Mouse (Mus musculus): Measurements from ENCODE around the gene Thoc5. TPM values are rescaled to one million over a fixed set of nuclear protein-coding genes. Genes with fewer than 3 reads are reported as not detected.

The Thoc5 gene
- polyA plus RNA-seq, 1 experiment from 2014 or later, result 61.8 TPM

Small RNA genes within 50 kb of the gene (microRNA-seq; reads per million reads assigned to microRNA genes)
- 0.70 reads per million for gene Mir6918

Other genes starting within 250 kb of the Thoc5 start
- 525 and 530 TPM in 2 replicates for gene Uqcr10, start 191.0 kb upstream of the Thoc5 start, polyA plus RNA-seq (2016; fragmentation: Nextera tagmentation; extraction: Ambion mirVana)
- gene Zmat5, start 190.6 kb upstream of the Thoc5 start, polyA plus RNA-seq (2016; fragmentation: Nextera tagmentation; extraction: Ambion mirVana), result 69.2 and 81.5 TPM in 2 replicates
- 0.59 and 0.67 TPM in 2 replicates for gene Cabp7, start 148.5 kb upstream of the Thoc5 start, polyA plus RNA-seq (2016; fragmentation: Nextera tagmentation; extraction: Ambion mirVana)
- 70.9 and 76.3 TPM in 2 replicates for gene Nf2, start 45.8 kb upstream of the Thoc5 start, polyA plus RNA-seq (2016; fragmentation: Nextera tagmentation; extraction: Ambion mirVana)
- gene Nipsnap1, start 21.4 kb upstream of the Thoc5 start, polyA plus RNA-seq (2016; fragmentation: Nextera tagmentation; extraction: Ambion mirVana), result 95.0 and 95.8 TPM in 2 replicates
- 0.77 and 0.93 TPM in 2 replicates for gene Nefh, start 52.7 kb downstream of the Thoc5 start, polyA plus RNA-seq (2016; fragmentation: Nextera tagmentation; extraction: Ambion mirVana)
- gene Ap1b1, start 91.5 kb downstream of the Thoc5 start, polyA plus RNA-seq (2016; fragmentation: Nextera tagmentation; extraction: Ambion mirVana), result 75.9 and 78.2 TPM in 2 replicates
- gene Rasl10a, start 162.8 kb downstream of the Thoc5 start, polyA plus RNA-seq (2016; fragmentation: Nextera tagmentation; extraction: Ambion mirVana), result 0.37 and 0.63 TPM in 2 replicates
- gene Gas2l1, start 170.0 kb downstream of the Thoc5 start, polyA plus RNA-seq (2016; fragmentation: Nextera tagmentation; extraction: Ambion mirVana), result 31.9 and 35.0 TPM in 2 replicates
- gene Rhbdd3, start 203.6 kb downstream of the Thoc5 start, polyA plus RNA-seq (2016; fragmentation: Nextera tagmentation; extraction: Ambion mirVana), result 29.0 and 30.3 TPM in 2 replicates
- gene Ewsr1, start 203.9 kb downstream of the Thoc5 start, polyA plus RNA-seq (2016; fragmentation: Nextera tagmentation; extraction: Ambion mirVana), result 891 and 892 TPM in 2 replicates